ENCODE assay signal across 8 mouse cellular contexts in genomic region chr16:17617922-17618565, GRCm38 (mm10). TPM values are rescaled to one million over a fixed set of nuclear protein-coding genes. Genes with fewer than 3 reads are reported as not detected.
DNase-seq lines count a peak whose midpoint lies in the region; ATAC-seq and TF ChIP-seq lines count a peak whose summit lies in the region.

No protein-coding gene starts in this region.

- no peaks in the 10 kb centered on the region for H3K27me3 ChIP-seq in midbrain, embryonic 11.5 days (ENCODE audit: control insufficient read depth, insufficient read depth, low read length)
- H3K27me3 ChIP-seq in midbrain, embryonic 13.5 days = 0 out of 2 replicates have a peak, but pooled peaks cover 2% of the 10 kb centered on the region
- no peaks in the 10 kb centered on the region for H3K27me3 ChIP-seq in embryonic facial prominence, embryonic 14.5 days (replicated peaks; ENCODE audit: control insufficient read depth, insufficient read depth, low read length)
- no peaks in the 10 kb centered on the region for H3K27me3 ChIP-seq in limb, embryonic 11.5 days (ENCODE audit: control insufficient read depth, insufficient read depth, low read length)
- no peaks in the 10 kb centered on the region for H3K27me3 ChIP-seq in midbrain, postnatal 0 days (ENCODE audit: insufficient read depth, low read length)
- H3K27me3 ChIP-seq in stomach, postnatal 0 days (ENCODE audit: control insufficient read depth, insufficient read depth, low read length) = no peaks in the 10 kb centered on the region

- peak; percentile 76 for TF ChIP-seq CTCF in midbrain, postnatal 0 days (IDR thresholded peaks at IDR 0.05)
- peak; percentile 83 for TF ChIP-seq CTCF in stomach, postnatal 0 days (IDR thresholded peaks at IDR 0.05; ENCODE audit: low read depth)

- no peak overlapping the region for H3K27ac ChIP-seq in midbrain, embryonic 11.5 days (ENCODE audit: low read depth, low read length)
- no peak overlapping the region for H3K27ac ChIP-seq in midbrain, embryonic 13.5 days
- no peak overlapping the region for H3K27ac ChIP-seq in embryonic facial prominence, embryonic 14.5 days (replicated peaks; ENCODE audit: low read depth, low read length)
- no peak overlapping the region for H3K27ac ChIP-seq in limb, embryonic 11.5 days (replicated peaks; ENCODE audit: low read depth, low read length)
- H3K27ac ChIP-seq in midbrain, postnatal 0 days (ENCODE audit: low read depth, low read length) = no peak overlapping the region
- H3K27ac ChIP-seq in stomach, postnatal 0 days (replicated peaks) = no peak overlapping the region

- H3K9me3 ChIP-seq in midbrain, embryonic 11.5 days (ENCODE audit: control insufficient read depth, low read length) = no peaks in the 10 kb centered on the region
- no peaks in the 10 kb centered on the region for H3K9me3 ChIP-seq in midbrain, embryonic 13.5 days
- no peaks in the 10 kb centered on the region for H3K9me3 ChIP-seq in embryonic facial prominence, embryonic 14.5 days (ENCODE audit: control insufficient read depth, low read length)
- no peaks in the 10 kb centered on the region for H3K9me3 ChIP-seq in limb, embryonic 11.5 days (ENCODE audit: control insufficient read depth, low read length)
- H3K9me3 ChIP-seq in midbrain, postnatal 0 days (ENCODE audit: low read length) = no peaks in the 10 kb centered on the region
- no peaks in the 10 kb centered on the region for H3K9me3 ChIP-seq in stomach, postnatal 0 days (ENCODE audit: control insufficient read depth, low read length)

- H3K4me2 ChIP-seq in midbrain, embryonic 11.5 days = no peak overlapping the region
- H3K4me2 ChIP-seq in midbrain, embryonic 13.5 days (replicated peaks) = no peak overlapping the region
- H3K4me2 ChIP-seq in embryonic facial prominence, embryonic 14.5 days (ENCODE audit: low read depth, low read length) = peak overlapping the region; percentile 20; the same call in 1 of the 2 replicates
- H3K4me2 ChIP-seq in limb, embryonic 11.5 days (ENCODE audit: low read depth, severe bottlenecking) = no peak overlapping the region
- no peak overlapping the region for H3K4me2 ChIP-seq in midbrain, postnatal 0 days (ENCODE audit: low read depth, low read length, poor library complexity, severe bottlenecking)
- no peak overlapping the region for H3K4me2 ChIP-seq in stomach, postnatal 0 days (replicated peaks; ENCODE audit: low read depth)

- H3K36me3 ChIP-seq in midbrain, embryonic 11.5 days (ENCODE audit: control insufficient read depth, insufficient read depth, low read length) = no peaks in the 10 kb centered on the region; the same call in 1 of the 2 replicates
- H3K36me3 ChIP-seq in midbrain, embryonic 13.5 days = peaks cover 17% of the 10 kb centered on the region
- H3K36me3 ChIP-seq in embryonic facial prominence, embryonic 14.5 days (ENCODE audit: control insufficient read depth, insufficient read depth, low read length) = 0 out of 2 replicates have a peak, but pooled peaks cover 9% of the 10 kb centered on the region
- no peaks in the 10 kb centered on the region; the same call in 1 of the 2 replicates for H3K36me3 ChIP-seq in limb, embryonic 11.5 days (ENCODE audit: control insufficient read depth, insufficient read depth, low read length)
- peaks cover 3% of the 10 kb centered on the region; the same call in 1 of the 2 replicates for H3K36me3 ChIP-seq in midbrain, postnatal 0 days (ENCODE audit: insufficient read depth, low read length)
- no peaks in the 10 kb centered on the region for H3K36me3 ChIP-seq in stomach, postnatal 0 days (ENCODE audit: control insufficient read depth, insufficient read depth, low read length)

- ATAC-seq in midbrain, embryonic 11.5 days (ENCODE audit: low FRiP score) = no peak; the same call in 1 of the 2 replicates
- no peak for ATAC-seq in midbrain, embryonic 13.5 days
- ATAC-seq in embryonic facial prominence, embryonic 14.5 days (ENCODE audit: low read depth) = peak; percentile 72
- no peak for ATAC-seq in limb, embryonic 11.5 days (ENCODE audit: insufficient number of reproducible peaks, low FRiP score, low TSS enrichment, low read depth)
- ATAC-seq in midbrain, postnatal 0 days (ENCODE audit: low FRiP score) = 0 out of 2 replicates have a peak, but pooled peaks have one; percentile 20
- peak; percentile 73 for ATAC-seq in stomach, postnatal 0 days (ENCODE audit: low FRiP score, low TSS enrichment)

- H3K4me1 ChIP-seq in midbrain, embryonic 11.5 days (ENCODE audit: control insufficient read depth, insufficient read depth, low read length) = no peaks in the 10 kb centered on the region
- peaks cover 12% of the 10 kb centered on the region for H3K4me1 ChIP-seq in midbrain, embryonic 13.5 days (replicated peaks)
- H3K4me1 ChIP-seq in embryonic facial prominence, embryonic 14.5 days (ENCODE audit: control insufficient read depth, insufficient read depth, low read length) = peaks cover 6% of the 10 kb centered on the region; the same call in 1 of the 2 replicates
- H3K4me1 ChIP-seq in limb, embryonic 11.5 days (ENCODE audit: control insufficient read depth, insufficient read depth, low read length) = 0 out of 2 replicates have a peak, but pooled peaks cover 3% of the 10 kb centered on the region
- H3K4me1 ChIP-seq in midbrain, postnatal 0 days (ENCODE audit: insufficient read depth, low read length) = no peaks in the 10 kb centered on the region; the same call in 1 of the 2 replicates
- H3K4me1 ChIP-seq in stomach, postnatal 0 days (replicated peaks; ENCODE audit: control insufficient read depth, insufficient read depth) = no peaks in the 10 kb centered on the region

- peak; percentile 94 for DNase-seq in midbrain, embryonic 11.5 days (ENCODE audit: low spot score, missing footprints)
- DNase-seq in adrenal gland, postnatal 36 days = peak; percentile 44 to 52
- DNase-seq in embryonic facial prominence, embryonic 14.5 days (ENCODE audit: low spot score) = peak; percentile 52
- peak; percentile 65 for DNase-seq in heart, postnatal 4 days
- peak; percentile 82 for DNase-seq in limb, embryonic 11.5 days (ENCODE audit: low spot score)
- peak; percentile 48 for DNase-seq in midbrain, postnatal 0 days (ENCODE audit: low spot score)
- DNase-seq in stomach, postnatal 0 days (ENCODE audit: low spot score) = peak; percentile 81

- H3K9ac ChIP-seq in midbrain, embryonic 11.5 days (ENCODE audit: low read length) = no peak overlapping the region
- H3K9ac ChIP-seq in midbrain, embryonic 13.5 days (replicated peaks) = no peak overlapping the region; the same call in 1 of the 2 replicates
- H3K9ac ChIP-seq in embryonic facial prominence, embryonic 14.5 days (ENCODE audit: low read depth, low read length) = no peak overlapping the region
- no peak overlapping the region for H3K9ac ChIP-seq in limb, embryonic 11.5 days (ENCODE audit: low read length)
- H3K9ac ChIP-seq in midbrain, postnatal 0 days (replicated peaks; ENCODE audit: low read length, poor library complexity, severe bottlenecking) = no peak overlapping the region
- H3K9ac ChIP-seq in stomach, postnatal 0 days (ENCODE audit: low read length) = no peak overlapping the region

- 20% methylated on average over 13 of the region's 13 CpGs for WGBS in midbrain, embryonic 11.5 days
- WGBS in midbrain, embryonic 13.5 days = 20% methylated on average over 13 of the region's 13 CpGs
- WGBS in embryonic facial prominence, embryonic 14.5 days = 11% methylated on average over 13 of the region's 13 CpGs
- 19% methylated on average over 13 of the region's 13 CpGs for WGBS in limb, embryonic 11.5 days
- 11% methylated on average over 13 of the region's 13 CpGs for WGBS in midbrain, postnatal 0 days
- 7% methylated on average over 13 of the region's 13 CpGs for WGBS in stomach, postnatal 0 days

- TF ChIP-seq EP300 in stomach, postnatal 0 days (optimal IDR thresholded peaks at IDR 0.05) = no peak

- no peak overlapping the region for H3K4me3 ChIP-seq in midbrain, embryonic 11.5 days (ENCODE audit: low read depth, low read length)
- no peak overlapping the region for H3K4me3 ChIP-seq in midbrain, embryonic 13.5 days (replicated peaks)
- H3K4me3 ChIP-seq in embryonic facial prominence, embryonic 14.5 days (ENCODE audit: low read depth, low read length) = no peak overlapping the region
- H3K4me3 ChIP-seq in limb, embryonic 11.5 days (ENCODE audit: low read depth, low read length) = no peak overlapping the region
- H3K4me3 ChIP-seq in midbrain, postnatal 0 days (ENCODE audit: low read depth, low read length) = no peak overlapping the region
- H3K4me3 ChIP-seq in stomach, postnatal 0 days (ENCODE audit: low read depth, low read length) = no peak overlapping the region

RNA-seq across cellular contexts. Expression of gene Smpd4, which starts 1.1 kb away (rescaled TPM):
- polyA plus RNA-seq in midbrain, embryonic 11.5 days (2014; fragmentation: Nextera tagmentation; extraction: Ambion mirVana) = 41.1 and 46.5 TPM in 2 replicates
- polyA plus RNA-seq in midbrain, embryonic 13.5 days (2015; fragmentation: Nextera tagmentation; extraction: Ambion mirVana) = 27.3 and 27.9 TPM in 2 replicates
- 10 to 100 TPM; 24.5 to 28.1 TPM for total RNA-seq in adrenal gland, postnatal 36 days (2021)
- polyA plus RNA-seq in embryonic facial prominence, embryonic 14.5 days (2014; fragmentation: Nextera tagmentation; extraction: Ambion mirVana) = 27.9 and 33.6 TPM in 2 replicates
- 10 to 100 TPM; 30.9 to 35.4 TPM for total RNA-seq in heart, postnatal 4 days (2021)
- 67.9 and 71.1 TPM in 2 replicates for polyA plus RNA-seq in limb, embryonic 11.5 days (2014; fragmentation: Nextera tagmentation; extraction: Ambion mirVana)
- 49.9 and 58.5 TPM in 2 replicates for total RNA-seq in midbrain, postnatal 0 days (2014; rRNA removed)
- polyA plus RNA-seq in midbrain, postnatal 0 days (2015; fragmentation: Nextera tagmentation; extraction: Ambion mirVana) = 23.4 and 24.7 TPM in 2 replicates
- 7.7 and 9.7 TPM in 2 replicates for polyA plus RNA-seq in stomach, postnatal 0 days (2015; fragmentation: Nextera tagmentation; extraction: Ambion mirVana)

RNA-seq across cellular contexts. Expression of gene Ccdc74a, which starts 28.2 kb away (rescaled TPM):
- polyA plus RNA-seq in midbrain, embryonic 11.5 days (2014; fragmentation: Nextera tagmentation; extraction: Ambion mirVana) = 4.8 and 5.4 TPM in 2 replicates
- 4.4 and 4.8 TPM in 2 replicates for polyA plus RNA-seq in midbrain, embryonic 13.5 days (2015; fragmentation: Nextera tagmentation; extraction: Ambion mirVana)
- 1 to 10 TPM; 1.5 to 2.5 TPM for total RNA-seq in adrenal gland, postnatal 36 days (2021)
- polyA plus RNA-seq in embryonic facial prominence, embryonic 14.5 days (2014; fragmentation: Nextera tagmentation; extraction: Ambion mirVana) = 7.9 and 8.1 TPM in 2 replicates
- 1 to 10 TPM; 2.0 to 2.1 TPM for total RNA-seq in heart, postnatal 4 days (2021)
- 5.7 TPM in 2 replicates for polyA plus RNA-seq in limb, embryonic 11.5 days (2014; fragmentation: Nextera tagmentation; extraction: Ambion mirVana)
- total RNA-seq in midbrain, postnatal 0 days (2014; rRNA removed) = 22.5 and 25.3 TPM in 2 replicates
- polyA plus RNA-seq in midbrain, postnatal 0 days (2015; fragmentation: Nextera tagmentation; extraction: Ambion mirVana) = 30.8 and 35.5 TPM in 2 replicates
- 4.8 and 4.9 TPM in 2 replicates for polyA plus RNA-seq in stomach, postnatal 0 days (2015; fragmentation: Nextera tagmentation; extraction: Ambion mirVana)

RNA-seq across cellular contexts. Expression of gene Slc7a4, which starts 35.0 kb away (rescaled TPM):
- 1.5 and 2.0 TPM in 2 replicates for polyA plus RNA-seq in midbrain, embryonic 11.5 days (2014; fragmentation: Nextera tagmentation; extraction: Ambion mirVana)
- polyA plus RNA-seq in midbrain, embryonic 13.5 days (2015; fragmentation: Nextera tagmentation; extraction: Ambion mirVana) = 13.8 and 14.3 TPM in 2 replicates
- 10 to 100 TPM; 10.1 to 17.8 TPM for total RNA-seq in adrenal gland, postnatal 36 days (2021)
- 6.1 and 9.5 TPM in 2 replicates for polyA plus RNA-seq in embryonic facial prominence, embryonic 14.5 days (2014; fragmentation: Nextera tagmentation; extraction: Ambion mirVana)
- 1 to 10 TPM; 3.8 to 4.1 TPM for total RNA-seq in heart, postnatal 4 days (2021)
- 1.1 and 1.8 TPM in 2 replicates for polyA plus RNA-seq in limb, embryonic 11.5 days (2014; fragmentation: Nextera tagmentation; extraction: Ambion mirVana)
- 69.7 and 76.6 TPM in 2 replicates for total RNA-seq in midbrain, postnatal 0 days (2014; rRNA removed)
- 45.7 and 46.5 TPM in 2 replicates for polyA plus RNA-seq in midbrain, postnatal 0 days (2015; fragmentation: Nextera tagmentation; extraction: Ambion mirVana)
- 22.8 and 24.4 TPM in 2 replicates for polyA plus RNA-seq in stomach, postnatal 0 days (2015; fragmentation: Nextera tagmentation; extraction: Ambion mirVana)

RNA-seq across cellular contexts. Expression of gene P2rx6, which starts 56.4 kb away (rescaled TPM):
- 0.41 and 0.86 TPM in 2 replicates for polyA plus RNA-seq in midbrain, embryonic 11.5 days (2014; fragmentation: Nextera tagmentation; extraction: Ambion mirVana)
- 1.0 and 1.3 TPM in 2 replicates for polyA plus RNA-seq in midbrain, embryonic 13.5 days (2015; fragmentation: Nextera tagmentation; extraction: Ambion mirVana)
- total RNA-seq in adrenal gland, postnatal 36 days (2021) = 1 to 10 TPM; 1.4 TPM
- 0.84 and 1.5 TPM in 2 replicates for polyA plus RNA-seq in embryonic facial prominence, embryonic 14.5 days (2014; fragmentation: Nextera tagmentation; extraction: Ambion mirVana)
- under 1 TPM; 0.27 to 0.36 TPM for total RNA-seq in heart, postnatal 4 days (2021)
- 0.27 and 0.47 TPM in 2 replicates for polyA plus RNA-seq in limb, embryonic 11.5 days (2014; fragmentation: Nextera tagmentation; extraction: Ambion mirVana)
- 1.1 and 2.6 TPM in 2 replicates for total RNA-seq in midbrain, postnatal 0 days (2014; rRNA removed)
- 2.9 TPM in 2 replicates for polyA plus RNA-seq in midbrain, postnatal 0 days (2015; fragmentation: Nextera tagmentation; extraction: Ambion mirVana)
- 1.5 and 1.7 TPM in 2 replicates for polyA plus RNA-seq in stomach, postnatal 0 days (2015; fragmentation: Nextera tagmentation; extraction: Ambion mirVana)

RNA-seq across cellular contexts. Expression of gene Lrrc74b, which starts 57.0 kb away (rescaled TPM):
- 0.14 and 0.23 TPM in 2 replicates for polyA plus RNA-seq in midbrain, embryonic 11.5 days (2014; fragmentation: Nextera tagmentation; extraction: Ambion mirVana)
- polyA plus RNA-seq in midbrain, embryonic 13.5 days (2015; fragmentation: Nextera tagmentation; extraction: Ambion mirVana) = 0.28 and 0.55 TPM in 2 replicates
- not detected for total RNA-seq in adrenal gland, postnatal 36 days (2021)
- polyA plus RNA-seq in embryonic facial prominence, embryonic 14.5 days (2014; fragmentation: Nextera tagmentation; extraction: Ambion mirVana) = 0.69 and 1.8 TPM in 2 replicates
- not detected for total RNA-seq in heart, postnatal 4 days (2021)
- 0.20 TPM in 1 of 2 replicates, not detected in the other for polyA plus RNA-seq in limb, embryonic 11.5 days (2014; fragmentation: Nextera tagmentation; extraction: Ambion mirVana)
- 1.1 and 2.9 TPM in 2 replicates for total RNA-seq in midbrain, postnatal 0 days (2014; rRNA removed)
- polyA plus RNA-seq in midbrain, postnatal 0 days (2015; fragmentation: Nextera tagmentation; extraction: Ambion mirVana) = 2.1 and 2.5 TPM in 2 replicates
- 0.33 TPM in 2 replicates for polyA plus RNA-seq in stomach, postnatal 0 days (2015; fragmentation: Nextera tagmentation; extraction: Ambion mirVana)

Comparison
In these comparisons a context has a peak if more than half of its experiments do, and no peak if none do; other contexts are left out.
1. ATAC-seq: peak in embryonic facial prominence, embryonic 14.5 days (single experiment), midbrain, postnatal 0 days (single experiment) and stomach, postnatal 0 days (single experiment); none in midbrain, embryonic 11.5 days (single experiment), midbrain, embryonic 13.5 days (single experiment) and limb, embryonic 11.5 days (single experiment).
2. Peak in every context shown above with its lines, with median percentiles within 50 percentile points of each other: DNase-seq.